Mouse (Mus musculus): ENCODE measurements around the gene Capzb.

DNA sequence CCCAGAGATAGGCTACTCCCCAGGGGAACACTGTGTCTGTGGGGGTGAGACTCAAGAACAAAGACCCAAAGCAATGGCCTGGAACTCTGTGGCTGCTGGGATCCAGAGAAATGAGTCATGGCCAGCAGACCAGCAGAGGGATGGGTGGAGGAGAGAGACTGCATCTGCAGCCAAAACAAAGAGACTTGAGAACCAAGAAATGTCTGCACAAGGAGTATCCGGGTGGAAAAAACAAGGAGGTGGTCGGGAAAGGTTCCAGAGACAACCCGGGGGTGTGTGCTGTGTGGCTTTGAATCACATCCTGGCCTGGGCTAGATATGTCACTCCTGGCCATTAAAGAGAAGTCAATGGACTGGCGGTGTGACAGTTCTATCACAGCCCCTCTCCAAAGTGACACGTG, 45.9 kb upstream of the Capzb start:
- TF ChIP-seq GATA1 (IDR thresholded peaks at IDR 0.05; ENCODE audit: borderline replicate concordance, low read length) = no peak
- TF ChIP-seq FLI1 (IDR thresholded peaks at IDR 0.05; ENCODE audit: low read length) = no peak
